Comparison of ENCODE assay signal across 15 mouse cellular contexts in the genomic region with DNA sequence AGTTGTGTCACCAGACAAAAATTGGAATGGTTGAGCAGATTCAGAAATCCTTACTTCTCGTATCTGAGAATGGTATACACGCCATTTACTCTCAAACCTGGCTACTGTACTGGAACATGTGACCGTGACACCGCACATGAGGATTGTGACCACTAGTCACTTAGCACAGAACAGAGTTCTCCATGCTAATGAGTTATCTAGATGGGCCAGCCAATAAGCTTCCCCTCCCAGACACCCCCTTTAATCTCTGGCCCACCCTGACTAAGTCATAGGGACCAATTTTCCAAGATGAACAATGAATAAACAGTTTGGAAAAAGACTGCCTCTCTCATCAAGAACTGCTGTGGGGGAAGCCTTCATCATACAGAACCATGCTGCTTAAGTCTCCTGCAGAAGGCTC. TPM values are rescaled to one million over a fixed set of nuclear protein-coding genes. Genes with fewer than 3 reads are reported as not detected.
DNase-seq lines count a peak whose midpoint lies in the region; ATAC-seq and TF ChIP-seq lines count a peak whose summit lies in the region.
"Had no signal": no experiment of that assay in that cellular context is flagged by ENCODE, and none has a peak within 500 bp of the region (broad histone marks: within the 10 kb centered on the region; RNA-seq: fewer than 3 reads in every experiment).

No protein-coding gene starts in this region.

- DNase-seq in heart, postnatal 25 days (ENCODE audit: low spot score), result no peak
- no peak for DNase-seq in liver, embryonic 11.5 days (ENCODE audit: low spot score)
- no peak for DNase-seq in spleen, adult 18-20 months
- no peak for DNase-seq in cerebellum, adult 11-12 months
- DNase-seq: adrenal gland, postnatal 10 days; kidney, postnatal 10 days; lung, adult 18-20 months; lung, postnatal 4 days had no signal

- H3K9me3 ChIP-seq in heart, embryonic 13.5 days, result no peaks in the 10 kb centered on the region
- H3K9me3 ChIP-seq in liver, embryonic 11.5 days (ENCODE audit: control insufficient read depth, low read length), result no peaks in the 10 kb centered on the region
- H3K9me3 ChIP-seq: embryonic facial prominence, embryonic 12.5 days; forebrain, embryonic 13.5 days; hindbrain, embryonic 13.5 days had no signal

- H3K4me3 ChIP-seq in heart, embryonic 13.5 days, result no peak overlapping the region
- no peak overlapping the region for H3K4me3 ChIP-seq in bone marrow, adult 2 months (replicated peaks; ENCODE audit: control insufficient read depth, low read depth, low read length)
- H3K4me3 ChIP-seq in liver, embryonic 11.5 days (ENCODE audit: low read depth, low read length), result no peak overlapping the region
- H3K4me3 ChIP-seq: embryonic facial prominence, embryonic 12.5 days; forebrain, embryonic 13.5 days; hindbrain, embryonic 13.5 days had no signal

- ATAC-seq in heart, embryonic 13.5 days (ENCODE audit: extremely low read depth, insufficient number of reproducible peaks, low FRiP score, low TSS enrichment), result no peak
- ATAC-seq in liver, embryonic 11.5 days (replicated peaks; ENCODE audit: low FRiP score), result peak; percentile 28; the same call in 1 of the 2 replicates
- peak; percentile 16; the same call in 1 of the 2 replicates for ATAC-seq in megakaryocyte-erythroid progenitor cell, adult 5-6 weeks (replicated peaks; ENCODE audit: low FRiP score, low TSS enrichment, poor library complexity, severe bottlenecking)
- ATAC-seq: forebrain, embryonic 13.5 days; intestine, postnatal 0 days had no signal

- no peak overlapping the region for H3K4me2 ChIP-seq in heart, embryonic 13.5 days
- H3K4me2 ChIP-seq in liver, embryonic 11.5 days, result peak overlapping the region; percentile 52
- H3K4me2 ChIP-seq: embryonic facial prominence, embryonic 12.5 days; forebrain, embryonic 13.5 days; hindbrain, embryonic 13.5 days had no signal

- peaks cover 86% of the 10 kb centered on the region for H3K36me3 ChIP-seq in heart, embryonic 13.5 days
- H3K36me3 ChIP-seq in liver, embryonic 11.5 days (ENCODE audit: control insufficient read depth, insufficient read depth, low read length), result peaks cover 13% of the 10 kb centered on the region

- no peak for TF ChIP-seq CTCF in bone marrow, adult 2 months (IDR thresholded peaks at IDR 0.05; ENCODE audit: control insufficient read depth, insufficient read depth, low read length)

- H3K27me3 ChIP-seq in heart, embryonic 13.5 days (replicated peaks), result no peaks in the 10 kb centered on the region
- no peaks in the 10 kb centered on the region for H3K27me3 ChIP-seq in liver, embryonic 11.5 days (replicated peaks; ENCODE audit: control insufficient read depth, insufficient read depth, low read length)
- H3K27me3 ChIP-seq: embryonic facial prominence, embryonic 12.5 days; forebrain, embryonic 13.5 days; hindbrain, embryonic 13.5 days had no signal

- H3K9ac ChIP-seq in heart, embryonic 13.5 days, result no peak overlapping the region
- H3K9ac ChIP-seq in liver, embryonic 11.5 days (ENCODE audit: low read depth, low read length), result peak overlapping the region; percentile 42; the same call in 1 of the 2 replicates
- H3K9ac ChIP-seq: embryonic facial prominence, embryonic 12.5 days; forebrain, embryonic 13.5 days; hindbrain, embryonic 13.5 days had no signal

- H3K4me1 ChIP-seq in heart, embryonic 13.5 days, result peaks cover 23% of the 10 kb centered on the region
- peaks cover 6% of the 10 kb centered on the region for H3K4me1 ChIP-seq in bone marrow, adult 2 months (ENCODE audit: control insufficient read depth, insufficient read depth, low read length)
- peaks cover 17% of the 10 kb centered on the region for H3K4me1 ChIP-seq in liver, embryonic 11.5 days (replicated peaks; ENCODE audit: control insufficient read depth, insufficient read depth, low read length)
- H3K4me1 ChIP-seq: embryonic facial prominence, embryonic 12.5 days; forebrain, embryonic 13.5 days; hindbrain, embryonic 13.5 days had no signal

- intact Hi-C loops in heart, postnatal 25 days (cut with DNase I), result no loop called here

- no peak for TF ChIP-seq POLR2A in bone marrow, adult 2 months (IDR thresholded peaks at IDR 0.05; ENCODE audit: borderline replicate concordance, control insufficient read depth, low read depth, low read length)

- 76% methylated on average over 4 of the region's 4 CpGs for WGBS in heart, embryonic 13.5 days
- 64% methylated on average over 4 of the region's 4 CpGs for WGBS in bone marrow, adult 2 months
- 61% methylated on average over 4 of the region's 4 CpGs for WGBS in liver, embryonic 11.5 days

- H3K27ac ChIP-seq in heart, embryonic 13.5 days (replicated peaks), result peak overlapping the region; percentile 55
- H3K27ac ChIP-seq in bone marrow, adult 2 months (ENCODE audit: control insufficient read depth, insufficient read depth, low read depth, low read length, poor library complexity), result peak overlapping the region; percentile 60
- peak overlapping the region; percentile 96 for H3K27ac ChIP-seq in liver, embryonic 11.5 days (ENCODE audit: low read depth, low read length)
- H3K27ac ChIP-seq: embryonic facial prominence, embryonic 12.5 days; forebrain, embryonic 13.5 days; hindbrain, embryonic 13.5 days had no signal

RNA-seq across cellular contexts. Expression of gene Usp40, which starts 47.6 kb away (rescaled TPM):
- 28.6 and 28.9 TPM in 2 replicates for polyA plus RNA-seq in heart, embryonic 13.5 days (2015; fragmentation: Nextera tagmentation; extraction: Ambion mirVana)
- total RNA-seq in heart, postnatal 25 days (2021), result 10 to 100 TPM; 16.1 to 19.4 TPM
- 4.0 and 4.6 TPM in 2 replicates for polyA plus RNA-seq in bone marrow, adult 2 months (2011; ENCODE audit: insufficient read depth, insufficient read length, low replicate concordance, missing spikeins)
- 17.9 and 20.5 TPM in 2 replicates for polyA plus RNA-seq in liver, embryonic 11.5 days (2014; fragmentation: Nextera tagmentation; extraction: Ambion mirVana)
- total RNA-seq in megakaryocyte-erythroid progenitor cell, adult 5-6 weeks (2014; fragmentation: Nextera tagmentation), result 12.7 and 16.0 TPM in 2 replicates
- total RNA-seq in megakaryocyte-erythroid progenitor cell, adult 5-6 weeks (2017), result 11.5 and 14.8 TPM in 2 replicates
